Mouse (Mus musculus): ENCODE measurements at regions not wholly inside any gene's neighbourhood (a gene's known extent, or its start where the extent isn't known, plus 50 kb on each side); places are given as distances from the start of the nearest gene placed in this dataset.

DNA sequence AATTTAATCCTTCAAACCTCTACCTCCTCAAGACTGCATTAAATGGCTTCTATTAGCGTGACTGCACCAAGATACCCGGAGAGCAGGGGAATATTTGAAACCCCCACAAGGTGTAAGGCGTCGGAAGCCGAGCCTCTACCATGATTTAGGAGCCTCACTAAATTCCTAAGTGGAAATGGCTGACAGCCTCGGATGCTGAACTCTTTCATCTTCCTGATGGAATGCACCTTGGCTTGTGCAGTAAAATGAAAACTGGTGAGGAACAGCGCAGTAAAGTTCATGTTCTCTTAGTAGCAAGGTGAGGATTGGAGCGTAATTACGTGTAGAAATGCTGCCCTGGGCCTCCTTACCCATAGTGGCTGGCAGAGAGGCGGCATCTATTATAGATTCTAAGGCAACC is 194.0 kb downstream of the Ppp4r2 start:
- TF ChIP-seq CTCF (IDR thresholded peaks at IDR 0.05; ENCODE audit: low read depth), result no peak
- no peak for TF ChIP-seq EP300 (IDR thresholded peaks at IDR 0.05; ENCODE audit: low read depth)
- ATAC-seq (no peak), DNase-seq (no peak)
- Histone ChIP-seq H3K9me3 (ENCODE audit: low read length) (no peaks in the 10 kb centered on the region), H3K27ac (ENCODE audit: low read depth) (no peak overlapping the region), H3K9ac (replicated peaks) (no peak overlapping the region), H3K4me2 (ENCODE audit: low read depth, low read length) (no peak overlapping the region), H3K4me1 (ENCODE audit: insufficient read depth) (no peaks in the 10 kb centered on the region), H3K27me3 (ENCODE audit: insufficient read depth, low read length) (no peaks in the 10 kb centered on the region), H3K36me3 (replicated peaks; ENCODE audit: insufficient read depth, low read length) (no peaks in the 10 kb centered on the region), H3K4me3 (ENCODE audit: low read depth, low read length) (no peak overlapping the region)
- 75% methylated on average over 10 of the region's 10 CpGs for WGBS (ENCODE audit: insufficient replicate concordance)

DNA sequence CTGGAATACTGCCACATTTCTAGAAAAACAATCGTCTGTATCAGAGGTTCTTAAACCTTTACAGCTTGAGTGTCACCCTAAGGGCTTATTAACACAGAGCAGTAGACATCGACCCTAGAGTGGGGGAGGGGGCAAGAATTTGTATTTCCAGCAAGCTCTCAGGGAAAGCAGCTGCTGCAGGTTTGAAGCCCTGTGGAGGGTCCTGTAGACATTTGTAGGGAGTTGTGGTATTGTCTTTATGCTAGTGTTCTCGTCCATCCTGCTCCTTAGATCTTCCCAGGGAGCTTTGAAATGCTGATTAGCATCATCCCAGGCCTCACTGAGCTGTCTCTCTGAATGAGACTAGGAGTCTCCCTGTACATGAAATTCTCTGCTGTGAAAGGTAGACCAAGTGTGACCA is 196.0 kb downstream of the Ppp4r2 start:
- no peaks in the 10 kb centered on the region for H3K4me1 ChIP-seq (ENCODE audit: insufficient read depth)
- DNase-seq, result no peak
- H3K36me3 ChIP-seq (replicated peaks; ENCODE audit: insufficient read depth, low read length), result no peaks in the 10 kb centered on the region
- H3K27ac ChIP-seq (ENCODE audit: low read depth), result no peak overlapping the region
- H3K4me2 ChIP-seq (ENCODE audit: low read depth, low read length), result no peak overlapping the region
- H3K27me3 ChIP-seq (ENCODE audit: insufficient read depth, low read length), result no peaks in the 10 kb centered on the region
- H3K9ac ChIP-seq (replicated peaks), result no peak overlapping the region
- TF ChIP-seq EP300 (IDR thresholded peaks at IDR 0.05; ENCODE audit: low read depth) (no peak), CTCF (IDR thresholded peaks at IDR 0.05; ENCODE audit: low read depth) (no peak)
- ATAC-seq, result no peak
- WGBS (ENCODE audit: insufficient replicate concordance), result 54% methylated on average over 3 of the region's 3 CpGs
- H3K4me3 ChIP-seq (ENCODE audit: low read depth, low read length), result no peak overlapping the region
- no peaks in the 10 kb centered on the region for H3K9me3 ChIP-seq (ENCODE audit: low read length)

GRCm38 (mm10) chr6:101030451-101031125 is 197.2 kb downstream of the Ppp4r2 start:
- no peaks in the 10 kb centered on the region for H3K9me3 ChIP-seq (ENCODE audit: low read length)
- ATAC-seq (no peak), DNase-seq (no peak)
- H3K27me3 ChIP-seq (ENCODE audit: insufficient read depth, low read length), result no peaks in the 10 kb centered on the region
- no peak overlapping the region for H3K9ac ChIP-seq (replicated peaks)
- no peak overlapping the region for H3K4me2 ChIP-seq (ENCODE audit: low read depth, low read length)
- H3K4me3 ChIP-seq (ENCODE audit: low read depth, low read length), result no peak overlapping the region
- no peak for TF ChIP-seq CTCF (IDR thresholded peaks at IDR 0.05; ENCODE audit: low read depth)
- no peak overlapping the region for H3K27ac ChIP-seq (ENCODE audit: low read depth)
- WGBS (ENCODE audit: insufficient replicate concordance), result 82% methylated on average over 13 of the region's 13 CpGs
- H3K36me3 ChIP-seq (replicated peaks; ENCODE audit: insufficient read depth, low read length), result no peaks in the 10 kb centered on the region
- H3K4me1 ChIP-seq (ENCODE audit: insufficient read depth), result no peaks in the 10 kb centered on the region

DNA sequence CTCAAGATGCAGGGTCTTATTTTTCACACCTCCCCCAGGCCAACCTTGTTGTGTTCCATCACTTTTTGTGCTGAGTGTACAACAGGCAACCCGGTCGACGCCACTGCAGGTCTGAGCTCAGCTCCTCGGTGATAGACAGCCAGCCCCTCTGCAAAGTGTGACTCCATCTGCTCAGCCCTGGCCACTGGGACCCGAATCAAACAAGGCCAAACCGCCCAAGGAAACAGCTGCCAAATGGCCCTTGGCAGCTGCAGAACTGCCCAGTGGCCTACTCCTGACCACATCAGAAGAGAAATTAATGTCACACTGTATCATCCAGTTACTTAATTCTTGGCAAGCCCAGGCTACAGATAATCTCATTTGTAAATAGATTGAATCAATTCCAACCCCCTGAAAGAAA is 213.3 kb downstream of the Ppp4r2 start:
- ATAC-seq, result no peak
- no peaks in the 10 kb centered on the region for H3K9me3 ChIP-seq (ENCODE audit: low read length)
- TF ChIP-seq CTCF (IDR thresholded peaks at IDR 0.05; ENCODE audit: low read depth) (no peak), EP300 (IDR thresholded peaks at IDR 0.05; ENCODE audit: low read depth) (no peak)

GRCm38 (mm10) chr6:101047195-101047594 is 213.8 kb downstream of the Ppp4r2 start:
- 80% methylated on average over 10 of the region's 10 CpGs for WGBS (ENCODE audit: insufficient replicate concordance)

More for the DNA sequence above, 213.3 kb downstream of the Ppp4r2 start:
- Histone ChIP-seq H3K9ac (replicated peaks) (no peak overlapping the region), H3K36me3 (replicated peaks; ENCODE audit: insufficient read depth, low read length) (no peaks in the 10 kb centered on the region), H3K4me1 (ENCODE audit: insufficient read depth) (no peaks in the 10 kb centered on the region), H3K27ac (ENCODE audit: low read depth) (no peak overlapping the region), H3K4me3 (ENCODE audit: low read depth, low read length) (no peak overlapping the region), H3K27me3 (ENCODE audit: insufficient read depth, low read length) (no peaks in the 10 kb centered on the region), H3K4me2 (ENCODE audit: low read depth, low read length) (no peak overlapping the region)
- no peak for DNase-seq
- 73% methylated on average over 6 of the region's 6 CpGs for WGBS (ENCODE audit: insufficient replicate concordance)

GRCm38 (mm10) chr6:101048431-101048830 is 215.0 kb downstream of the Ppp4r2 start:
- Histone ChIP-seq H3K27ac (ENCODE audit: low read depth) (no peak overlapping the region), H3K4me3 (ENCODE audit: low read depth, low read length) (no peak overlapping the region), H3K4me2 (ENCODE audit: low read depth, low read length) (no peak overlapping the region), H3K27me3 (ENCODE audit: insufficient read depth, low read length) (no peaks in the 10 kb centered on the region), H3K36me3 (replicated peaks; ENCODE audit: insufficient read depth, low read length) (no peaks in the 10 kb centered on the region), H3K4me1 (ENCODE audit: insufficient read depth) (no peaks in the 10 kb centered on the region), H3K9ac (replicated peaks) (no peak overlapping the region), H3K9me3 (ENCODE audit: low read length) (no peaks in the 10 kb centered on the region)
- TF ChIP-seq EP300 (IDR thresholded peaks at IDR 0.05; ENCODE audit: low read depth) (no peak), CTCF (IDR thresholded peaks at IDR 0.05; ENCODE audit: low read depth) (no peak)
- 81% methylated on average over 1 of the region's 1 CpGs for WGBS (ENCODE audit: insufficient replicate concordance)
- DNase-seq (no peak), ATAC-seq (no peak)

More at GRCm38 (mm10) chr6:101047195-101047594, 213.8 kb downstream of the Ppp4r2 start:
- Histone ChIP-seq H3K4me3 (ENCODE audit: low read depth, low read length) (no peak overlapping the region), H3K36me3 (replicated peaks; ENCODE audit: insufficient read depth, low read length) (no peaks in the 10 kb centered on the region), H3K9ac (replicated peaks) (no peak overlapping the region), H3K4me2 (ENCODE audit: low read depth, low read length) (no peak overlapping the region), H3K9me3 (ENCODE audit: low read length) (no peaks in the 10 kb centered on the region), H3K27me3 (ENCODE audit: insufficient read depth, low read length) (no peaks in the 10 kb centered on the region), H3K4me1 (ENCODE audit: insufficient read depth) (no peaks in the 10 kb centered on the region), H3K27ac (ENCODE audit: low read depth) (no peak overlapping the region)
- no peak for DNase-seq
- TF ChIP-seq CTCF (IDR thresholded peaks at IDR 0.05; ENCODE audit: low read depth), result no peak
- TF ChIP-seq EP300 (IDR thresholded peaks at IDR 0.05; ENCODE audit: low read depth), result no peak
- ATAC-seq, result no peak
